Mouse (Mus musculus): ENCODE measurements around the gene Hdac7. TPM values are rescaled to one million over a fixed set of nuclear protein-coding genes. Genes with fewer than 3 reads are reported as not detected.

Gene Hdac7
- 21.3 and 29.9 TPM in 2 replicates for polyA plus RNA-seq (2012; rRNA removed)

DNA sequence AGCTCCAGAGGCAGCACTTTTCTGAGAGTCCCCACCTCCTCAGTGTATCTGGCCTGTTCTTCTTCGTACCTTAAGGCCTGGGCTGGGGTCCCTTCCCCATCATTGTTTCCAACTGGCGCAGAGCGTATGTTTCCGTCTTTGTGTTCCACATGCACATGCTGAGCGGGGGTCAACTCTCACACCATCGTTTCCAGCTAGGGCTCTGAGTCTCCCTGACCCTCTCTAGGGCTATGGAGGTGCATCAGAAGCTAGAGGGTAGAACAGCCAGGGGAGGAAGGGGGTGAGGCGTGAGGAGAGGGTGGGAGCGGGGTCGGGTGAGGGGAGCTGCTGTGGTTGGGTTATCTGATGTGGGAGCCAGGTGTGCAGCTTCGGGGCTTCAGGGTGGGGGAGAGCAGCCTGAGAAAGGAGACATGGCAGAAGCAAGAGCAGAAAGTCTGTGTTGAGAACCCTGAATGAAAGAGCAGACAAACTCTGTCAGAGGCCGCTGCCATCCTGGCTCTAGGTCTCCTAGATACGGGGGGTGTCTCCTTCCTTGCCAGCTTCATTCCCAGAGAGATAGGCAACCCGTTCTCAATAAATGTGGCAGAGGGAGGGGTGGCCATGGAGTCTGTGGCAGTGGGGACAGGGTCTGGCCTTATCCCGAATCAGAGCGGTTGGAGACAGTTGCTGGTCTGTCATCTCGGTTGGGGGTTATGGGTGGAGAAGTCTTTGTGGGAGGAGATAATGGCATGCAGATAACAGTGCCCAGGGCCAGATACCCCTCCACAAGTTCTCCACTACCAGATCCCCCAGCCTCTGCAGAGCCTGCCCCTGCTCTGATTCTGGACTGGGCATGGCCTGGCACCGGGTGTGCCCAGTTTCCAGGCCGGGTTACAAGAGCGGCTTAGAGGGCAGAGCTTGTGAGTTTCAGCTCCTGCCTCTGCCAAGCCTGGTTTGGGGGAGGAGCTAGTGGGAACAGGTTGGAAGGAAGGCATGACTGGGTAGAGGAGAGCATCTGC lies at the start of gene Hdac7:
Hdac7 (minus strand) TSS at position 466 of the 998 bp plus-strand sequence.
- Histone ChIP-seq H3K4me1 (ENCODE audit: control insufficient read depth, insufficient read depth, insufficient read length, low read length) (peaks cover 12% of the 10 kb centered on the region), H3K4me3 (ENCODE audit: low read depth, low read length) (no peak within 1 kb of the TSS), H3K27ac (ENCODE audit: insufficient read depth, low read depth, low read length) (no peak within 1 kb of the TSS), H3K27me3 (ENCODE audit: control insufficient read depth, insufficient read depth, low read length) (no peaks in the 10 kb centered on the region), H3K36me3 (ENCODE audit: control insufficient read depth, insufficient read depth, low read length) (no peaks in the 10 kb centered on the region)
- TF ChIP-seq CTCF (IDR thresholded peaks at IDR 0.05; ENCODE audit: extremely low read depth, insufficient read length, insufficient replicate concordance, low read depth, low read length) (no peak), POLR2A (IDR thresholded peaks at IDR 0.05; ENCODE audit: low read depth, low read length) (no peak)
- 75% methylated on average over 19 of the region's 19 CpGs for WGBS

DNA sequence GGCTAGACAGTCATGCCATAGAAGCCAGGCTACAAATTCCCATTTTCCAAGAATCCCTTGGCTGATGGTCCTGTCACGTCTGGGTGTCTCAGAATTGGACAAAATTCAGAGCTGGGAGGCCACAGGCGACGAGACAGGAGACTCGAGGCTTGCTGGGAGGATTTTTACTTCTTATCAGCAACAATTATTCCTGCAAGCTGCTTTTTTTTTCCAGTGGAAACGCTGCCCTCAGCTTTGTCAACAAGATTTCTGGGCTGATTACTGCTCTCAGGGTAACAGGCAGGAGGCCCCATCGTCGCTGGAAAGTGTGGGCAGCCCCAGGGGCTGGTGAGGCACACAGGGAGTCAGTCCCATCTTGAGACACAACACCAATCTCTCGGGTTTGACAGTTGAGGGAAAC lies 48.2 kb upstream of the Hdac7 start:
- 34% methylated on average over 8 of the region's 8 CpGs for WGBS
- TF ChIP-seq POLR2A (IDR thresholded peaks at IDR 0.05; ENCODE audit: low read depth, low read length) (no peak), CTCF (IDR thresholded peaks at IDR 0.05; ENCODE audit: extremely low read depth, insufficient read length, insufficient replicate concordance, low read depth, low read length) (no peak)
- H3K4me1 ChIP-seq (ENCODE audit: control insufficient read depth, insufficient read depth, insufficient read length, low read length) = peaks cover 42% of the 10 kb centered on the region
- no peak overlapping the region for H3K27ac ChIP-seq (ENCODE audit: insufficient read depth, low read depth, low read length)
- H3K27me3 ChIP-seq (ENCODE audit: control insufficient read depth, insufficient read depth, low read length) = no peaks in the 10 kb centered on the region
- no peak overlapping the region for H3K4me3 ChIP-seq (ENCODE audit: low read depth, low read length)
- peaks cover 40% of the 10 kb centered on the region for H3K36me3 ChIP-seq (ENCODE audit: control insufficient read depth, insufficient read depth, low read length)

DNA sequence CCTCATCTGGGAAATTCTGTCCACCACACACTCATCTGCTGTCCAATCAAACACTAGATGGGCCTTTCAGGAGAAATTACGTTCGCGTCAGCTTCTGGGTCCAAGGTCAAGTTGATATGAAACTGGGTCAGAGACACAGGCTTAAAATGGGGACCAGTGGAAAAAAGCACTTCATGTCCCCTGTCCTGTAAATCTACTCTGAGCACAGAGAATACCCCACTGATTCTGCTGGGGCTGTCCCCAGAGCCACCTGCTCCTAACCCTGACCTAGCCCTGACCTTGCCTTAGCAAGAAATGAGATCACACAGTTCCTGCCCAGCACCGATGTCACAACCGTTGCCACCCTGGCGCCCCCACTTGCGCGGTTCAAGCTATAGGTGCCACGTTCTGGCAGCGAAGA lies 46.1 kb upstream of the Hdac7 start:
- Histone ChIP-seq H3K4me1 (ENCODE audit: control insufficient read depth, insufficient read depth, insufficient read length, low read length) (peaks cover 27% of the 10 kb centered on the region), H3K4me3 (ENCODE audit: low read depth, low read length) (no peak overlapping the region), H3K27ac (ENCODE audit: insufficient read depth, low read depth, low read length) (peak overlapping the region; percentile 23), H3K36me3 (ENCODE audit: control insufficient read depth, insufficient read depth, low read length) (peaks cover 47% of the 10 kb centered on the region), H3K27me3 (ENCODE audit: control insufficient read depth, insufficient read depth, low read length) (no peaks in the 10 kb centered on the region)
- TF ChIP-seq CTCF (IDR thresholded peaks at IDR 0.05; ENCODE audit: extremely low read depth, insufficient read length, insufficient replicate concordance, low read depth, low read length) (no peak), POLR2A (IDR thresholded peaks at IDR 0.05; ENCODE audit: low read depth, low read length) (no peak)
- 46% methylated on average over 10 of the region's 10 CpGs for WGBS

DNA sequence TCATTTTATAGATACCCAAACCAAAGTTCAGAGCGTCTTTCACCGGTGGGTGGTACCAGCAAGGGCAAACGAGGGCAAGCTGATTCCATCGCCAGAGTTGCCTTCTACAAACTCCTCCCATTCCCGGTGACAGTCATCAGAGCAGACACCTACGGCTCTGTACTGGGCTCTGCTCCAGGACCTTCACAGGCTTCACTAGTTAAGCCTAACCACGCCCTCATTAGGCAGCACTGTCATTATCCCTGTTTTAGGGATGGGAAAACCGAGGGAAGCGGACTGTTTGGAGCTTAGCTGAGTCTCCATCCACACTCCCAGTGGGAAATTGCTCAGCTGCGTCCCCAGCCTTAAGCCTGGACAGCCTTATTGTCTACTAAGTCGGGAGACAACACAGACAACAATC lies 45.7 kb upstream of the Hdac7 start:
- H3K4me1 ChIP-seq (ENCODE audit: control insufficient read depth, insufficient read depth, insufficient read length, low read length) = peaks cover 27% of the 10 kb centered on the region
- 24% methylated on average over 11 of the region's 11 CpGs for WGBS
- no peak for TF ChIP-seq POLR2A (IDR thresholded peaks at IDR 0.05; ENCODE audit: low read depth, low read length)
- no peak for TF ChIP-seq CTCF (IDR thresholded peaks at IDR 0.05; ENCODE audit: extremely low read depth, insufficient read length, insufficient replicate concordance, low read depth, low read length)
- no peaks in the 10 kb centered on the region for H3K27me3 ChIP-seq (ENCODE audit: control insufficient read depth, insufficient read depth, low read length)
- peaks cover 51% of the 10 kb centered on the region for H3K36me3 ChIP-seq (ENCODE audit: control insufficient read depth, insufficient read depth, low read length)
- peak overlapping the region; percentile 23 for H3K27ac ChIP-seq (ENCODE audit: insufficient read depth, low read depth, low read length)
- H3K4me3 ChIP-seq (ENCODE audit: low read depth, low read length) = no peak overlapping the region

DNA sequence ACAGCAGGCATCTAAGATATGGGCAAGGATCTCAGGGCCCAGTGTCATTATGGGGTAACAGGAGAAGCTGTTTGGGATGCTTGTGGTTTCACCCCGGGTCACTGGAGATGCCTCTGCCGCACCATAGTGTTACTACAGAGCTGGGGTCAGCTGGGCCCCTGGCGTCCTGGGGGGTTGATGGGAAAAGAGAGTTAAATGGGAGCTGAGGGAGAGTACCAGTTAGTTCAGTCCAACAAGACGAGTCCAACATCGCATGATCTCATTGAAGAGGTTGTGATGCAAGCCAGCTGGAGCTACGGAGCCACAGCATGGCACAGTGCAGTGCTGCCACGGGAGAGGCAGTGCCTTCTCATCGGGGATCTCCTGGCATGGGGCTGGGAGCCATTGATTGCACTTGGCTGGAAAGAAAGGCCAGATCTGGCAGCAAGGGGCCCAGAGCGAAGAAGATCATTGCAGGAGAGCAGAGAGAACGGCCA lies 43.3 kb upstream of the Hdac7 start:
- WGBS = 71% methylated on average over 10 of the region's 10 CpGs
- Histone ChIP-seq H3K27ac (ENCODE audit: insufficient read depth, low read depth, low read length) (no peak overlapping the region), H3K36me3 (ENCODE audit: control insufficient read depth, insufficient read depth, low read length) (peaks cover 62% of the 10 kb centered on the region), H3K4me3 (ENCODE audit: low read depth, low read length) (no peak overlapping the region), H3K4me1 (ENCODE audit: control insufficient read depth, insufficient read depth, insufficient read length, low read length) (peaks cover 22% of the 10 kb centered on the region), H3K27me3 (ENCODE audit: control insufficient read depth, insufficient read depth, low read length) (no peaks in the 10 kb centered on the region)
- TF ChIP-seq CTCF (IDR thresholded peaks at IDR 0.05; ENCODE audit: extremely low read depth, insufficient read length, insufficient replicate concordance, low read depth, low read length) = no peak
- TF ChIP-seq POLR2A (IDR thresholded peaks at IDR 0.05; ENCODE audit: low read depth, low read length) = no peak

DNA sequence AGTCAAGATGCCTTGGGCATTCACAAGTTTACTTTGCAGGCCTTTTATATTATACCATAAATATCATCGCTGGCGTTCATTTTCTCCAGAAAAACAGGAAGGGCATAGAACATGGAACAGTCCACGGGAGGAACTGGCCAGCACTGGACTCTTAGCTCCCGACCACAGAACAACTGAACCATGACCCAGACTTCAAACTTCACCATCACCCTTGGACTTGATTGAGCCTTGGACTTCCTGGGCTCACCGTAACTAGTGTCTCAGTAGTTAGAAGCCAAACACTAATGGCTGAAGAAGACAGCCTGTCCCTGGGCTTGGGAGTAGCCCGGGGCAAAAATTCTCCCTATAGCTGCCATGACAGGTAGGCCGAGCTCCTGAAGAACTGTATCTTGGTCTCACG lies 37.1 kb upstream of the Hdac7 start:
- H3K27me3 ChIP-seq (ENCODE audit: control insufficient read depth, insufficient read depth, low read length) = no peaks in the 10 kb centered on the region
- H3K4me3 ChIP-seq (ENCODE audit: low read depth, low read length) = no peak overlapping the region
- TF ChIP-seq POLR2A (IDR thresholded peaks at IDR 0.05; ENCODE audit: low read depth, low read length) = no peak
- no peak for TF ChIP-seq CTCF (IDR thresholded peaks at IDR 0.05; ENCODE audit: extremely low read depth, insufficient read length, insufficient replicate concordance, low read depth, low read length)
- WGBS = 56% methylated on average over 8 of the region's 8 CpGs
- H3K36me3 ChIP-seq (ENCODE audit: control insufficient read depth, insufficient read depth, low read length) = peaks cover 80% of the 10 kb centered on the region
- peak overlapping the region; percentile 60 for H3K27ac ChIP-seq (ENCODE audit: insufficient read depth, low read depth, low read length)
- H3K4me1 ChIP-seq (ENCODE audit: control insufficient read depth, insufficient read depth, insufficient read length, low read length) = peaks cover 18% of the 10 kb centered on the region

GRCm38 (mm10) chr15:97880441-97880840 lies 36.1 kb upstream of the Hdac7 start:
- H3K4me3 ChIP-seq (ENCODE audit: low read depth, low read length) = no peak overlapping the region
- H3K36me3 ChIP-seq (ENCODE audit: control insufficient read depth, insufficient read depth, low read length) = peaks cover 82% of the 10 kb centered on the region
- TF ChIP-seq POLR2A (IDR thresholded peaks at IDR 0.05; ENCODE audit: low read depth, low read length) (no peak), CTCF (IDR thresholded peaks at IDR 0.05; ENCODE audit: extremely low read depth, insufficient read length, insufficient replicate concordance, low read depth, low read length) (no peak)
- WGBS = 34% methylated on average over 9 of the region's 9 CpGs
- no peaks in the 10 kb centered on the region for H3K27me3 ChIP-seq (ENCODE audit: control insufficient read depth, insufficient read depth, low read length)
- peaks cover 18% of the 10 kb centered on the region for H3K4me1 ChIP-seq (ENCODE audit: control insufficient read depth, insufficient read depth, insufficient read length, low read length)
- peak overlapping the region; percentile 66 for H3K27ac ChIP-seq (ENCODE audit: insufficient read depth, low read depth, low read length)

All from small intestine, adult 2 months (tissue).